Mouse (Mus musculus) heart, embryonic 10.5 days (tissue): ENCODE data around the gene Stambp. TPM values are rescaled to one million over a fixed set of nuclear protein-coding genes. Genes with fewer than 3 reads are reported as not detected.
A peak's percentile ranks its signal among the peaks of the same experiment; 100 is the strongest.

ENCODE experiments used
- DNase-seq: peaks from one replicate; pipeline ENCODE4 v3.0.0-alpha.2; 2017; ENCODE audit warnings: low spot score
- H3K27ac ChIP-seq: fragments of 300-500 bp; sonication (generic); 2 replicates; pipeline ENCODE4 v1.5.1; 2016; ENCODE audit warnings: mild to moderate bottlenecking
- H3K27me3 ChIP-seq: fragments of 300-500 bp; sonication (generic); 2 replicates; pipeline ENCODE4 v1.6.1; 2016; ENCODE audit warnings: mild to moderate bottlenecking; ENCODE audit not compliant: poor library complexity, insufficient read depth, severe bottlenecking
- H3K36me3 ChIP-seq: fragments of 300-500 bp; sonication (generic); 2 replicates; pipeline ENCODE4 v1.6.1; 2016; ENCODE audit warnings: mild to moderate bottlenecking, moderate library complexity
- H3K4me1 ChIP-seq: fragments of 300-500 bp; sonication (generic); 2 replicates; pipeline ENCODE4 v1.6.1; 2016; ENCODE audit warnings: mild to moderate bottlenecking
- H3K4me3 ChIP-seq: fragments of 300-500 bp; sonication (generic); 2 replicates; pipeline ENCODE4 v1.5.1; 2016; ENCODE audit warnings: mild to moderate bottlenecking, moderate library complexity
- H3K9me3 ChIP-seq: fragments of 300-500 bp; sonication (generic); 2 replicates; pipeline ENCODE4 v1.6.1; 2016; ENCODE audit warnings: mild to moderate bottlenecking, moderate library complexity
- WGBS: fragments of 180-500 bp; shearing (Covaris S2); methylation state at CpG from one replicate; pipeline ENCODE4 v1.1.7; 2016; 5-methylcytosine and 5-hydroxymethylcytosine counted together
- polyA plus RNA-seq: library from polyadenylated mRNA; unstranded; fragments of >200 nt; fragmentation: Nextera tagmentation; extraction: Ambion mirVana; gene quantifications from 2 replicates; pipeline ENCODE4 v1.2.1, GENCODE M21; 2016

The Stambp gene
- polyA plus RNA-seq, result 23.3 and 23.5 TPM in 2 replicates

DNA sequence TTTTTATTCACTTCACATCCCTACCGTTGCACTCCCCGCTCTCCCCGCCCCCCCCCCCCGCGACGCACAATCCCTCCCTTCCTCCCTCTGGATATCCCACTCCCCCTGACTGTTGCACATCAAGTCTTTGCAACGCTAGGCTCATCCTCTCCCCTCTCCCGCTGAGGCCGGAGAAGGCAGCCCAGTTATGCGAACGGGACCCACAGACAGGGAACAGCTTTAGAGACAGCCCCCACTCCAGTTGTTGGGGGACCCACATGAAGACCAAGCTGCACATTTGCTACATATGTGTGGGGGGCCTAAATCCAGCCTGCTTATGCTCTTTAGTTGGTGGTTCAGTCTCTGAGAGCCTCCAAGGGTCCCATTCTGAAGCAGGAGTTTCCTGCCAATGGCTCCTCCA, at the start of gene Stambp:
Gene Stambp (minus strand): TSS at position 59 of the 400 bp plus-strand sequence.
- 2% methylated on average over 7 of the region's 11 CpGs for WGBS
- no peak for DNase-seq
- H3K9me3 ChIP-seq, result no peaks in the 10 kb centered on the region
- peaks cover 23% of the 10 kb centered on the region for H3K4me1 ChIP-seq
- peak within 1 kb of the TSS; percentile 90 for H3K4me3 ChIP-seq
- H3K27me3 ChIP-seq, result peaks cover 15% of the 10 kb centered on the region; the same call in 1 of the 2 replicates
- peak within 1 kb of the TSS; percentile 91 for H3K27ac ChIP-seq
- peaks cover 6% of the 10 kb centered on the region; the same call in 1 of the 2 replicates for H3K36me3 ChIP-seq

DNA sequence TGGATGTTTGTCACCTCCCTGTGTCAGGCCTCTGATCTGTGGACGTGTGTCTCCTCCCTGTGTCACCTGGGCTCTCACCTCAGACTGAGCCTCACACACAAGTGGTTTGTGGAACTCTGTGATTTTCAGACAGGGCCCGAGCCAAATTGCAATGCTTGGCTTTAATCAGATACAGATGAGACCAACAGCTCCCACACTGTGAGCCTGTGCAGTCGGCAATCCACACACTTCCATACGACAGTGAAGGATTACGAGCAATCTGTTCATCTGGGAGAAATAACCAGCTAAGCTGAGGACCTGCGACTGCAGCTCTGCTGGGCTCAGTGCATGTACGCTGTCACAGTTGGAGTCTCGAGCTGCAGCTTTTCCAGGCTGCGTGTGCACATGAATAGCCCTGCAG, 47.4 kb upstream of the Stambp start:
- peaks cover 6% of the 10 kb centered on the region; the same call in 1 of the 2 replicates for H3K4me1 ChIP-seq
- 60% methylated on average over 9 of the region's 9 CpGs for WGBS
- no peaks in the 10 kb centered on the region for H3K9me3 ChIP-seq
- no peak for DNase-seq
- H3K27ac ChIP-seq, result no peak overlapping the region
- 0 out of 2 replicates have a peak, but pooled peaks cover 4% of the 10 kb centered on the region for H3K27me3 ChIP-seq
- H3K36me3 ChIP-seq, result no peaks in the 10 kb centered on the region
- no peak overlapping the region for H3K4me3 ChIP-seq

DNA sequence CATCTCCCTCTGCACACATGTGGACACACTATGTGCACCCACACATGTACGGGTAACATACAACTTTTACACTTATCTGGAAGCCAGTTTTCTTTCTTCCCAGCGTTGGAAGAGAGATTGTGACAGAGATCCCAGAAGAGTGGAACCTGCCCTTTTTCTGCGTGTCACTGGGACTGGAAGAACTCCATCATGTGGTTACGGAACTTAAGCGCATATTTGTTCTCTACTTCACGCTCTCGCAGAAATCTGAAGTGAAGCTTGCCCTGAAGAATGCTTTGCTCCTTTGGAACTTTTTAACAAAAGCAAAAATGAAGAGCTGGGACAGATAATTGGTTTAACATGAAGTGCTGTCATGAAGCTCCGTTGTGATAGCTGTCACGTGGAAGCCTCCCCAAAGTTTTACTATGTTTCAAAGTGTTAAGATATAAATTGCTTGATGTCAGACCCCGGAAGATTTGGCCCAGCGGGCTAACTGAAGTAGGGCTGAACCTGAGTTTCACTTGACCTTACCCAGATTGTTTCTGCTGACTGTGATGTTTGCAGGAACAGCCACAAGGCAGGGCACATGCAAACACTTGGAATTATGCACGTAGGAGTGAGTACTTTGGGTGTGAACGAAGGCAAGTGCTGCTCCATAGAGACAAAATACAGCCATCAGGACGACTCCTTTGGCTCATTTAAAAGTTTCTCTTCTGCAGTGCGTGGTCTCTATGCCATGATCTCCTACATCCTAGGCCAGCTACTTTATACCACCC, 45.2 kb upstream of the Stambp start:
- Histone ChIP-seq H3K27ac (no peak overlapping the region), H3K4me3 (no peak overlapping the region), H3K36me3 (no peaks in the 10 kb centered on the region), H3K9me3 (no peaks in the 10 kb centered on the region), H3K4me1 (peaks cover 6% of the 10 kb centered on the region; the same call in 1 of the 2 replicates), H3K27me3 (peaks cover 9% of the 10 kb centered on the region; the same call in 1 of the 2 replicates)
- no peak for DNase-seq
- WGBS, result 80% methylated on average over 15 of the region's 15 CpGs

DNA sequence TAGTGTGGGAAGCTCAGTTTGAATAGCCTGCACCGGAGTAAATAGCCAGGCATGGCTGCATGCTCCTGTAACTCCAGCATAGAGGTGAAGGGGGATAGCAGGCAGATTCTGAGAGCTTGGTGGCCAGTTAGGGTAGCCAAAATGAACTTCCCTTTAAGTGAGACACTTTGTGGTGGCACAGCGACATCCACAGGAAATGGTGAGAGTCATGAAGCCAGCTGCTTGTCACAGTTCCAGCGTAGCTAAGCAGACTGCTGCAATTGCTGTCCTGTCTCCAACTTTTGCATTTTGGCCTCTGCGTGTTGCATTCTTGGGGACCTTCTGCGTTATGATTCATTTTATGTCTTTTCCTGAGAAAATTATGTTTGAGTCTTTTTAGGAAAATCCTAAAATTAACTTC, 44.0 kb upstream of the Stambp start:
- Histone ChIP-seq H3K9me3 (no peaks in the 10 kb centered on the region), H3K4me1 (peaks cover 6% of the 10 kb centered on the region; the same call in 1 of the 2 replicates), H3K27ac (no peak overlapping the region), H3K4me3 (no peak overlapping the region), H3K27me3 (peaks cover 9% of the 10 kb centered on the region; the same call in 1 of the 2 replicates), H3K36me3 (no peaks in the 10 kb centered on the region)
- no peak for DNase-seq
- 59% methylated on average over 5 of the region's 5 CpGs for WGBS

DNA sequence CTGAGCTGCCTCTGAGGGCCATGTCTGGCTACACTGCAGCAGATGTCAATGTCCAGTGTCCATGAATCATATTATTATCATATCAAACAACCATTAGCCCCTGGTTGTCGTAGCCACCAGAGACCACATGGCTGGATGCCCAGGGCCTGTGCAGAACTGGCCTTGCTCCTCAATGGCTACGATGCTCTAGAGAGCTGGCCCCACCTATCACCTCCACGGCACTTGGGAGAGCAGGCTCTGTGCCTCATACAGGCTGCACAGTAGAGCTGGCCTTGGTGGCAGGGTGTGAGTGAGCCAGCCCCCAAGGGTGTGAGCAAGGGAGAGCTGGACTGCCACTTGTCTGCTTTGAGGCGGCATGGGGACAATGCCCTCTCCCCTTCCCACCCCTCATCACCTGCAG, 41.9 kb upstream of the Stambp start:
- Histone ChIP-seq H3K9me3 (no peaks in the 10 kb centered on the region), H3K4me3 (no peak overlapping the region), H3K36me3 (no peaks in the 10 kb centered on the region), H3K27ac (no peak overlapping the region), H3K27me3 (peaks cover 23% of the 10 kb centered on the region), H3K4me1 (peaks cover 6% of the 10 kb centered on the region; the same call in 1 of the 2 replicates)
- DNase-seq, result no peak
- WGBS, result 85% methylated on average over 4 of the region's 4 CpGs

DNA sequence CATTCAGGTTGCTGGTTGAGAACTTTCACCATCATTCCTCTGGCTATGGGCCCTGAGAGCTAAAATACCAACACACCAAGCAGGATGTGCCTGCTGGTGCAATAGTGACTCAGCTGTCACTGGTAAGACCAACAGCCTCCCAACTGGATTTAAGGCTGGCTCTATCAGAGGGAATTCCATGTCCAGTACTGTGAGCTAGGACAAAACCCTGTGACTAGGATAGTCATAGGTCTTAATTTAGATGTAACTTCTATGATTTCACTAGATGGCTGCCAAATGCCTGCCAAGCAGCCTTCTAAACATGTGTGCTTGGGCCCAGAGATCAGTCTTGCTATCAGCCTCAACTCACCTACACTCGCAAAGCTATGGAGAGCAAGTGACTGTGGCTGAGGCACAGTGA, 40.4 kb upstream of the Stambp start:
- Histone ChIP-seq H3K27me3 (peaks cover 23% of the 10 kb centered on the region), H3K36me3 (no peaks in the 10 kb centered on the region), H3K9me3 (no peaks in the 10 kb centered on the region), H3K4me3 (no peak overlapping the region), H3K27ac (no peak overlapping the region), H3K4me1 (no peaks in the 10 kb centered on the region)
- 78% methylated on average over 1 of the region's 1 CpGs for WGBS
- no peak for DNase-seq

DNA sequence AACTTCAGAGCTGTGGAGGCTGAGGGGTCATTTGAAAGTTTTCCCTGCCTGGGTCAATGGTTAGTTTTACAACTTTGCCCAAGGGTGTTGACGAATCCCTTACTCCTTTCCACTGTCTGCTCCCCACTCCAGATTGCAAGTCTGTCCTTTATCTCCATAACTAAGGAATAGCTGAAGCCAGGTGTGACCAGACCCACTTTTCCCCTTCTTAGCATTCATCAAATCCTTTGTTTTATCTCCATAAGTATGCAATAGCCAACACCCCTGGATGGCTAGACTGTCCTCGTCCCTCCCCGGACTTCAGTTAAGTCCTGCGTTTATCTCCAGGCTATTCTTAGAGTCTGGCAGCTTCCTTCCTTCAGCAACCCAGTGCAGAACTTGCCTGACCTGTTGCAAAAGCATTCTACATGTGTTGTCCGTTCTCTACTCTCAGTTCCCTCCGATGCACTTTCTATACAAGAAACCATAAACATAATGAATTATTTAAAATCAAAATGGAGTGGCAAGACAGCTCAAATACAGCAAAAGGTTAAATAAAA, 27.2 kb upstream of the Stambp start:
- 38% methylated on average over 6 of the region's 6 CpGs for WGBS
- H3K27me3 ChIP-seq, result no peaks in the 10 kb centered on the region
- peak overlapping the region; percentile 56; the same call in 1 of the 2 replicates for H3K4me3 ChIP-seq
- no peaks in the 10 kb centered on the region for H3K9me3 ChIP-seq
- peaks cover 18% of the 10 kb centered on the region for H3K4me1 ChIP-seq
- no peaks in the 10 kb centered on the region for H3K36me3 ChIP-seq
- peak overlapping the region; percentile 85 for H3K27ac ChIP-seq
- peak; percentile 68 for DNase-seq

DNA sequence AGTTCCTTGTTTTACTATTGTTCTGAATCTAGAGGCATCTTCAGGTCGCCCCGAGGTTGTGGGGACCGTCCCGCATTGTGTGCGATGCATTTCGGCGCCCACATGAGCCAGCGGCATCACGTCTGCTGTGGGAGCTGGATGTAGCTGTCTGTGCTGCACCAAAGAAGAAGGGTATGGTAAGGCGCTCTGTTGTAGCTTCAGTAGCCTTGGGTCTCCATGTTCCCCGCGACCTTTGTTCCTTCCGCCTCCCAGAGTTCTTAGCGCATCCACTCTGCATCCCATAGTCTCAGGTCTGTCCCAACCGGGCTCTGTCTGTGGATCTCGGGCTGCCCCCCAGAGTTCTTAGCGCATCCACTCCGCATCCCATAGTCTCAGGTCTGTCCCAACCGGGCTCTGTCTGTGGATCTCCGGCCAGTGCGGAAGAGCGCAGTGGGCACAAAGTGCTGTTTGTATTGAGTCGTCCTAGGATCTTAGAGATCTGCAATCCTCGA, 26.6 kb upstream of the Stambp start:
- 36% methylated on average over 24 of the region's 24 CpGs for WGBS
- peak; percentile 68 for DNase-seq
- H3K36me3 ChIP-seq, result no peaks in the 10 kb centered on the region
- no peaks in the 10 kb centered on the region for H3K27me3 ChIP-seq
- peak overlapping the region; percentile 56 for H3K4me3 ChIP-seq
- peak overlapping the region; percentile 85 for H3K27ac ChIP-seq
- H3K4me1 ChIP-seq, result peaks cover 18% of the 10 kb centered on the region
- H3K9me3 ChIP-seq, result no peaks in the 10 kb centered on the region

DNA sequence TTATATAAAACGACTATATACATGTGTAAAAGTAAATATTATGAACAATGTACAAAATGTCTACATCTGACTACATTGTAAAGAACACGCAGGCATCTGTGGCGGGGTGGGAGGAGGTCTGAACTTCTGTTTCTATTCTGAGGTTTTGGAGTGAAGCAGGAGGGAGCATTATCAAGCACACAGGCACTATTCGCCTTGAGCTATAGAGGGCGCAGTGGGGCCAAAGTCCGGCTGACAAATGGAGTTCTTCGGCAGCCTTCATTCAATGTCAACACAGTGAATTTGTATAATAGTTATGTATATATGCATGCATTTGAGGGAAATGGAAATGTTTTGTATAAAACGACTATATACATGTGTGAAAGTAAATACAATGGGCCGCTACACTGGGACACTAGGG, 26.1 kb upstream of the Stambp start:
- H3K4me1 ChIP-seq, result peaks cover 23% of the 10 kb centered on the region
- 8% methylated on average over 9 of the region's 9 CpGs for WGBS
- H3K27ac ChIP-seq, result peak overlapping the region; percentile 85; the same call in 1 of the 2 replicates
- DNase-seq, result peak; percentile 82
- H3K27me3 ChIP-seq, result no peaks in the 10 kb centered on the region
- no peaks in the 10 kb centered on the region for H3K9me3 ChIP-seq
- H3K4me3 ChIP-seq, result peak overlapping the region; percentile 56
- H3K36me3 ChIP-seq, result no peaks in the 10 kb centered on the region

DNA sequence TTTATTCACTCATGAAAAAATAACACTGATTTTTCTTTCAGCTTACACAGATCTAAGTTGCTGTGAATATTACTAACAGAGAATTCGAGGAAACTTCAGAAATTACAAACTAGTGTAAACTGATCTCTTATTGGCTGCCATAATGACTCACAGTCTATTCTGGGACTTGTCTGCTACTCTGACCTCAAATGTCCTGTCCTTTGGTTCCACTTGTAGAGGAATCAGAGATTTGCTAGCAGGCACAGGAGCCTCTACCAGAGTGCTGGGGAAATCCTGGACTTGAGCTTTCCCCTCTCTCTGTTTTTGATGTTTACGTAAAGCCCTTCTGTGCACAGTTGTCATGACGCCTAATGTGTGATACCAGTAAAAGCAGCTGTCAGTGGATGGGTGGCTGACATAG, 25.5 kb upstream of the Stambp start:
- Histone ChIP-seq H3K36me3 (no peaks in the 10 kb centered on the region), H3K4me3 (no peak overlapping the region), H3K27me3 (no peaks in the 10 kb centered on the region), H3K4me1 (peaks cover 26% of the 10 kb centered on the region), H3K27ac (peak overlapping the region; percentile 16; the same call in 1 of the 2 replicates), H3K9me3 (no peaks in the 10 kb centered on the region)
- DNase-seq, result peak; percentile 63
- 28% methylated on average over 3 of the region's 3 CpGs for WGBS

DNA sequence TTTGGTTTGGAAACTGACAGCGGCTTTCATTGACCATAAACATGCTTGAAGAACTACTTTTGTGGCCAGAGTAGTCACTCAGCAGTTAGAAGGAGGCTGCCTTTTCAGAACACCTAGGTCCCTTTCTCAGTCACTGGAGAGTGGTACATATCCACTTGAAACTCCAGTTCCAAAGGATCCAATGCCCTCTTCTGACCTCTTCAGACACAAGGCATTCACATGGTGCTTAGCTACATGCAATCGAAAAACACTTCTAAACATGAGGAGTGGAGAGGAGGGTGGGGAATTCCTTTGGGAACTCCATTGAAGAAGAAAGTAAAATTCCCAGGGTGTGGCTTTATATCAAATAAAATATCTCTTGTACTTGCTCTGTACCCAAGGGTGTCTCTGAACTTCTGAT, 22.5 kb upstream of the Stambp start:
- H3K4me1 ChIP-seq, result peaks cover 24% of the 10 kb centered on the region
- H3K36me3 ChIP-seq, result no peaks in the 10 kb centered on the region
- H3K27ac ChIP-seq, result no peak overlapping the region
- H3K27me3 ChIP-seq, result no peaks in the 10 kb centered on the region
- no peaks in the 10 kb centered on the region for H3K9me3 ChIP-seq
- 81% methylated on average over 2 of the region's 2 CpGs for WGBS
- peak; percentile 22 for DNase-seq
- H3K4me3 ChIP-seq, result no peak overlapping the region

DNA sequence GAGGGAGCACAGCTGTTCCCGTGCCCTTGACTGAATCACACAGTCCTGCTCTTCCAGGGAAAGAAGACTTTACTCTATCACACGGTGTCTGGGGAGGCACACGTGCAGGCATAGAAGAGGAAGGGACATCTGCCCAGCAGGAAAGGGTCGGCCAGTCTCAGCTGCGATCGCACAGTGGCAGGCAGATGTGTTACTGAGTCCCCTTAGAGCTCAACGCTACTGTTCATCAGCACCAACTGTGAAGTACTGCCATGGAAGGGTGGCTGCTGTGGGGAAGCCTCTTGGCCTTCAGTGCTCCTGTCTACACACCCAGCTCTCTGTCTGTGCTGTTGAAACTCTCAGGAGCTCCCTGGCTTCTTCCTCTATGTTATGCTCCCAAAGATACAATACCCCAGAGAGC, 21.4 kb upstream of the Stambp start:
- WGBS, result 54% methylated on average over 7 of the region's 7 CpGs
- Histone ChIP-seq H3K4me1 (peaks cover 13% of the 10 kb centered on the region), H3K27ac (no peak overlapping the region), H3K36me3 (no peaks in the 10 kb centered on the region), H3K9me3 (no peaks in the 10 kb centered on the region), H3K4me3 (0 out of 2 replicates have a peak overlapping the region, but pooled peaks have one; percentile 1), H3K27me3 (0 out of 2 replicates have a peak, but pooled peaks cover 2% of the 10 kb centered on the region)
- peak; percentile 71 for DNase-seq

DNA sequence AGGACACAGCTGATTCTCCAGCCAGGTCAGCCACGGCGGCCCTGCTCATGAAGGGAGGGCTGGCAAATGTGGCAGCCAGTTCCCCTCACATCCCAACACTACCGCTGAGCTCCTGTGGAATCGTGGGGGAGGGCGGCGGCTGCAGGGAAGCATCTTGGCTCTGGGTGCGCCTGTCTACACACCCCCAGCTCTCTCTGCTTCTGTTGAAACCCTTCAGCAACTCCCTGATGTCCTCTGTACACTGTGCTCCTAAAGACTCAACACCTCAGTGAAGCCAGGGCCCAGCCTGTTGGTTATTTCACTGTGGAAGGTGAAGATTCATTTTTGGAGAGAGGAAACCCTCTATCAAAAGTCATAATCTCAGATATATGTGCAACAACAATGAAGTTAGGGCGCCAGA, 19.5 kb upstream of the Stambp start:
- no peak overlapping the region for H3K4me3 ChIP-seq
- H3K4me1 ChIP-seq, result peaks cover 8% of the 10 kb centered on the region
- H3K36me3 ChIP-seq, result no peaks in the 10 kb centered on the region
- 68% methylated on average over 8 of the region's 8 CpGs for WGBS
- H3K9me3 ChIP-seq, result no peaks in the 10 kb centered on the region
- H3K27ac ChIP-seq, result no peak overlapping the region
- H3K27me3 ChIP-seq, result 0 out of 2 replicates have a peak, but pooled peaks cover 2% of the 10 kb centered on the region
- peak; percentile 57 for DNase-seq
